Mouse (Mus musculus) intestine, embryonic 16.5 days (tissue): ENCODE data around the gene Abhd14a. TPM values are rescaled to one million over a fixed set of nuclear protein-coding genes. Genes with fewer than 3 reads are reported as not detected.
"Not testable (repeated sequence)": the region's sequence is repeated elsewhere in the genome, so short reads cannot be mapped to it uniquely, and the experiment has no call there.

ENCODE experiments used
- ATAC-seq: fragments of 200-750 bp; cut with Nextera tagmentation; 2 replicates; pipeline ENCODE4 v1.8.0; 2017; ENCODE audit warnings: moderate TSS enrichment, moderate library complexity
- H3K27ac ChIP-seq: fragments of 300-500 bp; sonication (generic); 2 replicates; pipeline ENCODE4 v1.5.1; 2014; ENCODE audit warnings: mild to moderate bottlenecking, low read length
- H3K27me3 ChIP-seq: fragments of 300-500 bp; sonication (generic); replicated peaks from 2 replicates; pipeline ENCODE4 v1.6.1; 2014; ENCODE audit warnings: low read length, control low read depth, mixed read lengths; ENCODE audit not compliant: control insufficient read depth, insufficient read depth
- H3K36me3 ChIP-seq: fragments of 300-500 bp; sonication (generic); 2 replicates; pipeline ENCODE4 v1.6.1; 2014; ENCODE audit warnings: low read length, control low read depth; ENCODE audit not compliant: control insufficient read depth, insufficient read depth
- H3K4me1 ChIP-seq: fragments of 300-500 bp; sonication (generic); 2 replicates; pipeline ENCODE4 v1.6.1; 2014; ENCODE audit warnings: low read length, control low read depth, mixed read lengths; ENCODE audit not compliant: control insufficient read depth, insufficient read depth
- H3K4me2 ChIP-seq: fragments of 300-500 bp; sonication (generic); 2 replicates; pipeline ENCODE4 v1.6.1; 2014; ENCODE audit warnings: low read depth, low read length, control low read depth
- H3K4me3 ChIP-seq: fragments of 300-500 bp; sonication (generic); 2 replicates; pipeline ENCODE4 v1.5.1; 2014; ENCODE audit warnings: mild to moderate bottlenecking, low read length
- H3K9ac ChIP-seq: fragments of 300-500 bp; sonication (generic); 2 replicates; pipeline ENCODE4 v1.6.1; 2014; ENCODE audit warnings: low read depth, low read length
- H3K9me3 ChIP-seq: fragments of 300-500 bp; sonication (generic); 2 replicates; pipeline ENCODE4 v1.6.1; 2016; ENCODE audit warnings: low read length, control low read depth; ENCODE audit not compliant: control insufficient read depth
- WGBS: fragments of 180-500 bp; shearing (Covaris S2); extraction: QIAGEN DNeasy Blood & Tissue Kit; methylation state at CpG from one replicate; pipeline ENCODE4 v1.1.7; 2014; 5-methylcytosine and 5-hydroxymethylcytosine counted together
- polyA plus RNA-seq: library from polyadenylated mRNA; unstranded; fragments of >200 nt; fragmentation: Nextera tagmentation; extraction: Ambion mirVana; gene quantifications from 2 replicates; pipeline ENCODE4 v1.2.1, GENCODE M21; 2015

Abhd14a gene
- polyA plus RNA-seq, result 50.2 and 52.0 TPM in 2 replicates

DNA sequence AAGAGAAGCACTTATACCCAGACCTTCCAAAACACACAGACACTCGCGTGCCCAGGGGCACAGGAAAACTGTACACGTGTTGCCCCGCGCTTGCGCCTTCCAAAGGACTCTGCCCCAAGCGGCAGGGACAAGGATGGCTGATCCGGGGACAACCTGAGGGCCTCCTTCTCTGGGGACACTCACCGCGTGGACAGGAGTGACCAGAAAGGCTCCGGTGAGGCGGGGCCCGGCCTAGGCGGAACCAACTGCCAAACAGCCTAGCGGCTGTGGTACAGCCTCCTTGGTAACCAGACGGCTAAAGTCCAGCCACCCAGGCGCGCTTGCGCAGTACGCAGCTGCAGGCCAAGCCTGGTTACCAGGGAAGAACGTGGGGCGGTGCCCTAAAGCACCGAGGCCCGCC lies at the start of gene Abhd14a, which contains the start of gene Abhd14b:
Abhd14a (minus strand) TSS at position 331 of the 400 bp plus-strand sequence.
Abhd14b (plus strand) TSS at position 112 of the 400 bp plus-strand sequence.
- Histone ChIP-seq H3K27ac (peak within 1 kb of the TSS; percentile 77), H3K27me3 (no peaks in the 10 kb centered on the region), H3K36me3 (no peaks in the 10 kb centered on the region), H3K4me3 (peak within 1 kb of the TSS; percentile 63), H3K4me1 (peaks cover 49% of the 10 kb centered on the region), H3K9me3 (no peaks in the 10 kb centered on the region), H3K9ac (peak within 1 kb of the TSS; percentile 81), H3K4me2 (peak within 1 kb of the TSS; percentile 73)
- ATAC-seq, result peak; percentile 86
- 0% methylated on average over 24 of the region's 24 CpGs for WGBS

DNA sequence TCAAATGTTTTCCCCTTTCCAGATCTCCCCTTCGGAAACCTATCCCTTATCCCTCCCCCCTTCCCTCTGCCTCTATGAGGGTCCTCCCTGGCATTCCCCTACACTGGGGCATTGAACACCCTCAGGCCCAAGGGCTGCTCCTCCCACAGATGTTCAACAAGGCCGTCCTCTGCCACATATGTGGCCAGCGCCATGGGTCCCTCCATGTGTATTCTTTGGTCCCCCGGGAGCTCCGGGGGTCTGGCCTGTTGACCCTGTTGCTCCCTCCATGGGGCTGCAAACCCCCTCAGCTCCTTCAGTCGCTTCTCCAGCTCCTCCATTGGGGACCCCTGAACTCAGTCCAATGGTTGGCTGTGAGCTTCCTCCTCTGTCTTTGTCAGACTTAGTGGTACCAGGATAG lies 40.1 kb upstream of the Abhd14a start:
- H3K4me2 ChIP-seq, H3K27me3 ChIP-seq, H3K9ac ChIP-seq, H3K4me1 ChIP-seq, H3K27ac ChIP-seq, H3K9me3 ChIP-seq, H3K4me3 ChIP-seq, ATAC-seq: not testable (repeated sequence)
- H3K36me3 ChIP-seq, result peaks cover 25% of the 10 kb centered on the region; the same call in 1 of the 2 replicates
- 82% methylated on average over 6 of the region's 6 CpGs for WGBS

DNA sequence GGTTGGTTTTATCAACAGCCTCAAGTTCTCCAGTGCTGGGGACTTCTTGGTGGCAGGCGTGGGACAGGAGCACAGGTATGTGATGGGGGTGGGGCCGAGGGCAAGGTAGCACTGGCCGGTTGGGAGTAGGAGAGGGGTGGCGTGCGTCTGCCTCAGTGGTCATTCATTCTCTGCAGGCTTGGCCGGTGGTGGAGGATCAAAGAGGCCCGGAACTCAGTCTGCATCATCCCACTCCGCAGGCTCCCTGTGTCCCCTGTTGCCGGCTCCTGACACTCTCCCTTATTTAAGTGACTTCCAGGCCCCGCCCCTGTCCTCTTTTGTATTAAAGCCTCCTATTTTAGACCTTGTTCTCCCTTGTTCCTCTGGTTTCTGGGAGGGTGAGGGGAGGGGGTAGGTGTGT lies 37.6 kb upstream of the Abhd14a start:
- peaks cover 30% of the 10 kb centered on the region; the same call in 1 of the 2 replicates for H3K36me3 ChIP-seq
- 84% methylated on average over 10 of the region's 10 CpGs for WGBS
- ATAC-seq, result no peak

DNA sequence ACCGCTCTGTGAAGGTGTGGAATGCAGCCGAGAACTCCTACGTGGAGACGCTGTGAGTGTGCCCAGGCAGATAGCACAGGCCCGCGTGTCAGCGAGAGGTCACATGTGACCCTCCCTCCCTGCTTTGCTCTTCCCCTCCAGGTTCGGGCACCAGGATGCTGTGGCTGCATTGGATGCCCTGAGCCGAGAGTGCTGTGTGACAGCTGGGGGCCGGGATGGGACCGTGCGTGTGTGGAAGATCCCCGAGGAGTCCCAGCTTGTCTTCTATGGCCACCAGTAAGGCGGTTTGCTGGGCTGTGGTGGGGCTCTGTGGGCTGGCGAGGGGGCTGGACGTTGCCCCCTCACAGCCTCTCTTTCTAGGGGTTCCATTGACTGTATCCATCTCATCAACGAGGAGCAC lies 36.1 kb upstream of the Abhd14a start:
- ATAC-seq, result no peak
- Histone ChIP-seq H3K36me3 (peaks cover 30% of the 10 kb centered on the region; the same call in 1 of the 2 replicates), H3K4me1 (no peaks in the 10 kb centered on the region), H3K9me3 (no peaks in the 10 kb centered on the region), H3K4me2 (no peak overlapping the region), H3K27ac (no peak overlapping the region), H3K9ac (no peak overlapping the region), H3K4me3 (no peak overlapping the region), H3K27me3 (no peaks in the 10 kb centered on the region)
- 93% methylated on average over 17 of the region's 17 CpGs for WGBS

More for the DNA sequence above, 37.6 kb upstream of the Abhd14a start:
- Histone ChIP-seq H3K4me2 (no peak overlapping the region), H3K9ac (no peak overlapping the region), H3K4me3 (no peak overlapping the region), H3K27ac (no peak overlapping the region), H3K27me3 (no peaks in the 10 kb centered on the region), H3K4me1 (no peaks in the 10 kb centered on the region), H3K9me3 (no peaks in the 10 kb centered on the region)

DNA sequence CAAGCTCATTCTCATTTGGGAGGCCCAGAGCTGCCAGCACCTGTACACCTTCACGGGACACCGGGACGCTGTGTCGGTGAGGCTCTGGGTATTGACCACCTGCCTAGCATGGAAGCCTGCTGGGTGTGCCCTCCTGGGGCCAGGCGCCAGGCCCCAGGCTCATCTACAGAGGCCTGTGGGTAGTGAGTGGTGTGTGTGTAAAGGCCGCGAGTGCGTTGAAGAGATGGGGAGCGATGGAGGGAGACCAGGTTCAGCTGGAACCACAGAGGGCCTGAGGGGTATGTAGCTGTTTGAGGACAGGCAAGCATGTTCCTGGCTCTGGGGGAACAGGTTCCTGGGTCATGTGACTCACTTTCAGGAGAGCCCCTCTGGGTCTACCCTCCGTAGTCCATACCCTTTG lies 35.7 kb upstream of the Abhd14a start:
- WGBS, result 96% methylated on average over 10 of the region's 10 CpGs
- H3K4me3 ChIP-seq, result no peak overlapping the region
- H3K9ac ChIP-seq, result no peak overlapping the region
- no peak overlapping the region for H3K27ac ChIP-seq
- ATAC-seq, result no peak
- no peaks in the 10 kb centered on the region for H3K27me3 ChIP-seq
- peaks cover 30% of the 10 kb centered on the region; the same call in 1 of the 2 replicates for H3K36me3 ChIP-seq
- H3K4me2 ChIP-seq, result no peak overlapping the region
- peaks cover 2% of the 10 kb centered on the region; the same call in 1 of the 2 replicates for H3K4me1 ChIP-seq
- no peaks in the 10 kb centered on the region for H3K9me3 ChIP-seq

DNA sequence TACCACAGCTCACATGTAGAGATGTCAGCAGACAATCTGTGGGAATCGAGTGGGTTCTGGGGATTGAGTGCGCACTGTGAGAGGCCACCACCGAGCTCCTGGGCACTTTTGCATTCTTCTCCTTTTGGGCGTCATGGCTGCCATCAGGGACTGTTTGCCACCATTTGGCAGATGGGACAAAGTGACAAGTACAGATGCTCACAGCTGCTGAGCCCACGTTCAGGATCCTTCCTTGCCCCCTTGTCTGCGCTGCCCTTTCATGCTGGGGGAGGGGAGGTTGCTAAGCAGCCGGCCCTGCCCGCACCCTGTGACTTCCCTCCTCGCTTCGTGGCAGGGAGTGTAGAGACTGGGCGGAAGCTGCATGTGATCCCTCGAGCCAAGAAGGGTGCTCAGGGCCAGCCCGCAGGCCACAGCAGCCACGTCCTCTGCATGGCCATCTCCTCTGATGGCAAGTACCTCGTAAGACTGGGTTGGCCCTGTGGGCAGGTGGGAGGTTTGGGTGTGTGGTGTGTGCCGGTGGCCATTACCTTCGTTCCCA lies 35.2 kb upstream of the Abhd14a start:
- H3K9ac ChIP-seq, result no peak overlapping the region
- no peaks in the 10 kb centered on the region for H3K9me3 ChIP-seq
- H3K36me3 ChIP-seq, result peaks cover 30% of the 10 kb centered on the region; the same call in 1 of the 2 replicates
- ATAC-seq, result no peak
- 88% methylated on average over 17 of the region's 17 CpGs for WGBS
- no peaks in the 10 kb centered on the region for H3K27me3 ChIP-seq
- no peak overlapping the region for H3K4me3 ChIP-seq
- H3K4me2 ChIP-seq, result no peak overlapping the region
- no peak overlapping the region for H3K27ac ChIP-seq
- peaks cover 7% of the 10 kb centered on the region for H3K4me1 ChIP-seq

DNA sequence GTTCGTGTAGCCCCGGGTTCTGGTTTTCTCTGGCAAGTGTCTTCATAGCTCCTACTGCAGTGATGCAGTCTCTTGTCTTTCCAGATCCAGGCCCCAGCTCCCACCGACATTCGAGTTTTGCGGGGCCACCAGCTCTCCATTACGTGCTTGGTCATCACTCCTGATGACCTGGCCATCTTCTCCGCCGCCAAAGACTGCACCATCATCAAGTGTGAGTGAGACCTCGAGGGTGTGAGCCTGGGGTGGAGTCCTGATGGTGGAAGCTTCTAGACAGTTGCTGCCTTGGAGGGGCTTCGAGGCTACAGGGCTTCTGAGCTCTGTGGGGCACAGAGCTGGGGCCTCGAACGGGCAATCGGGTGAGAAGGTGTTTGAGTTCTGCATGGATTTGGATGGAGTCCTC lies 34.2 kb upstream of the Abhd14a start:
- no peaks in the 10 kb centered on the region for H3K9me3 ChIP-seq
- no peak overlapping the region for H3K27ac ChIP-seq
- H3K9ac ChIP-seq, result no peak overlapping the region
- no peak overlapping the region for H3K4me2 ChIP-seq
- WGBS, result 93% methylated on average over 13 of the region's 13 CpGs
- no peaks in the 10 kb centered on the region for H3K27me3 ChIP-seq
- H3K4me1 ChIP-seq, result peaks cover 7% of the 10 kb centered on the region
- no peak overlapping the region for H3K4me3 ChIP-seq
- no peak for ATAC-seq
- H3K36me3 ChIP-seq, result peaks cover 30% of the 10 kb centered on the region; the same call in 1 of the 2 replicates

DNA sequence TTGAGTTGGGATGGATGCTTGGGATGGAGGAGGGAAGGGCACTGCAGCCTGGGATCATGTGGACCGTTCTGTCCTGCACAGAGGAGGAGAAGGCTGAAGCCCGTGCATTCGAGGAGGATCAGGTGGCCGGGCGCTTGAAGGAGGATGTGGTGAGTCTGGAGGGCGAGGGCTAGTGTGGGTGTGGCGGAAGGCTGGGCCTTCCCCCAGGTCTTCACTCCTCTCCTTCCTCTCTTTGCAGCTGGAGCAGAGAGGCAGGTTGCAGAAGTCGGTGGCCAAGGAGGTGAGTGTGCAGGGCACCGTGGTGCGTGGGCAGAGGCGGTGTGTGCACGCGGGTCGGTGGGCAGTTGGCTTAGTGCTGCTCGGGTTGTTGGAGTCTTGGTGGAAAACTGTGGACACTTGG lies 33.6 kb upstream of the Abhd14a start:
- Histone ChIP-seq H3K36me3 (peaks cover 30% of the 10 kb centered on the region; the same call in 1 of the 2 replicates), H3K4me3 (no peak overlapping the region), H3K9me3 (no peaks in the 10 kb centered on the region), H3K27me3 (no peaks in the 10 kb centered on the region), H3K4me2 (no peak overlapping the region), H3K27ac (no peak overlapping the region), H3K9ac (no peak overlapping the region), H3K4me1 (peaks cover 13% of the 10 kb centered on the region)
- 94% methylated on average over 15 of the region's 15 CpGs for WGBS
- ATAC-seq, result no peak

DNA sequence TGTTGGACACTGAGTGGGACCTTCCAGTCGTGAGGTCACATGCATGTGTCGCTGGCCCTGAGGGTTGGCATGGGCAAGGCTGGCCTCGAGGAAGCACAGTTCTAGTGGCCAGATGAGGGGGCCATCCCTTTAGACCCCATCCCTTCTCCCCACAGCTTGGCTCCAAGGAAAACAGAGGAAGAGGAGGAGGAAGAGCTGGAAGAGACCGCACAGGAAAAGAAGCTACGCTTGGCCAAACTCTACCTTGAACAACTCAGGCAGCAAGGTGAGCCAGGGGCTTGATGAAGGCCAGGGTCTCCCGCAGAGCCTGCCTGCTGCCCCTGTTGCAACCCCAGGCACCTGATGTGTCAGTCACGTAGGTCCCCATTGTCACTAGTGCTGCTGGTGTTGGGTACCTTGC lies 33.1 kb upstream of the Abhd14a start:
- Histone ChIP-seq H3K36me3 (peaks cover 30% of the 10 kb centered on the region; the same call in 1 of the 2 replicates), H3K27ac (no peak overlapping the region), H3K4me2 (no peak overlapping the region), H3K9me3 (no peaks in the 10 kb centered on the region), H3K9ac (no peak overlapping the region), H3K4me3 (no peak overlapping the region), H3K4me1 (peaks cover 17% of the 10 kb centered on the region), H3K27me3 (no peaks in the 10 kb centered on the region)
- 92% methylated on average over 7 of the region's 7 CpGs for WGBS
- ATAC-seq, result no peak

DNA sequence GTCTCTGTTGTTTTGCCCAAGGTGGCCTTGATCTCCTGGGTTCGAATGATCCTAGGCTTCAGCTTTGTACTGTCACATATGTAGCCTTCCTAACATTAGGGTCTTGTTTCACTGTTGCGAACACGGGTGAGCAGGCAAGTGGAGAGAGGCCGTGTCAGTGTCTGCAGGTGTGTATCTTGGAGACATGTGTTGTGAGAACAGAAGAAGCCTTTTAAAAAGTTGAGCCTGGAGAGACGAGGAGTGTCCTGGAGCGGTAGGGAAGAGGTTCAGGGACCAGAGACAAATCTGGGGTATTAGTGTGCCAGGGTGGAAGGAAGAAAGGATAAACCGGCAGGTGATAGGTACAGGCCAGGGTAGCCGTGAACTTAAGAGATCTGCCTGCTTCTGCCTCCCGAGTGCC lies 30.6 kb upstream of the Abhd14a start:
- Histone ChIP-seq H3K36me3 (peaks cover 10% of the 10 kb centered on the region; the same call in 1 of the 2 replicates), H3K9ac (peak overlapping the region; percentile 73), H3K9me3 (no peaks in the 10 kb centered on the region), H3K27ac (no peak overlapping the region), H3K4me3 (peak overlapping the region; percentile 87), H3K27me3 (no peaks in the 10 kb centered on the region), H3K4me1 (peaks cover 39% of the 10 kb centered on the region), H3K4me2 (peak overlapping the region; percentile 92)
- ATAC-seq, result no peak
- WGBS, result 78% methylated on average over 9 of the region's 9 CpGs
